Mouse (Mus musculus) lung, adult 2 months (tissue): ENCODE data around the gene Slc16a11.

Experiments
- CTCF ChIP-seq: fragments of 200-500 bp; IDR thresholded peaks from 2 replicates; pipeline ENCODE4 v1.5.1; 2011; ENCODE audit warnings: mild to moderate bottlenecking, low read length, control low read depth; ENCODE audit not compliant: insufficient read depth
- POLR2A ChIP-seq: fragments of 200-500 bp; IDR thresholded peaks from 2 replicates; pipeline ENCODE4 v1.6.1; 2011; ENCODE audit warnings: low read depth, mild to moderate bottlenecking, control low read depth, low read length, borderline replicate concordance; ENCODE audit errors: extremely low read depth

- no peak for TF ChIP-seq CTCF
- no peak for TF ChIP-seq POLR2A
Measured at GRCm38 (mm10) chr11:70180496-70180895, 32.1 kb upstream of the Slc16a11 start.
